Mouse (Mus musculus) cerebellum, adult 11 months (tissue): Measurements from ENCODE around the gene Zfp93.
"Not testable (repeated sequence)": the region's sequence is repeated elsewhere in the genome, so short reads cannot be mapped to it uniquely, and the experiment has no call there.

Source experiments
- DNase-seq: peaks from one replicate; pipeline ENCODE4 v3.0.0; 2022

Gene Zfp93

DNA sequence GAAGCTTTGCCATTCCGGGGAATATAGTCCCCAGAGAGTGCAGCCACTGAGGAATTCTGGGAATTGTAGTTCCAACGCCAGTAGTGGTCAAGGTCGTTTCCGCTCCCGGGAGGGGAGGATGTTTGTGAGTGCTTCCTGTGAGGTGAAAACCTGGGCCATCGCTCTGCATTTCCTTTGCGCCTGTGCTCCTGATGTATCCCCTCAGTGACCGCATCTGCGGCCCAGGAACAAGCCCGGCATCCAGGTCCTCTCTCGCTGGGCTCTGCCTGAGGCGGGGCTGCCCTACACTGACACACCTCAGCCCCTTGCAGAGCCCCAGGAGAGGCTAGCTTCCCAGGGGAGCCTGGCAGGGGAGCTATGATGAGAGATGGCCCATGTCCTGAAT is at the start of gene Zfp93:
Gene Zfp93, plus strand, starts transcription at position 133 of the 385 bp plus-strand sequence.
- peak; percentile 77 for DNase-seq

DNA sequence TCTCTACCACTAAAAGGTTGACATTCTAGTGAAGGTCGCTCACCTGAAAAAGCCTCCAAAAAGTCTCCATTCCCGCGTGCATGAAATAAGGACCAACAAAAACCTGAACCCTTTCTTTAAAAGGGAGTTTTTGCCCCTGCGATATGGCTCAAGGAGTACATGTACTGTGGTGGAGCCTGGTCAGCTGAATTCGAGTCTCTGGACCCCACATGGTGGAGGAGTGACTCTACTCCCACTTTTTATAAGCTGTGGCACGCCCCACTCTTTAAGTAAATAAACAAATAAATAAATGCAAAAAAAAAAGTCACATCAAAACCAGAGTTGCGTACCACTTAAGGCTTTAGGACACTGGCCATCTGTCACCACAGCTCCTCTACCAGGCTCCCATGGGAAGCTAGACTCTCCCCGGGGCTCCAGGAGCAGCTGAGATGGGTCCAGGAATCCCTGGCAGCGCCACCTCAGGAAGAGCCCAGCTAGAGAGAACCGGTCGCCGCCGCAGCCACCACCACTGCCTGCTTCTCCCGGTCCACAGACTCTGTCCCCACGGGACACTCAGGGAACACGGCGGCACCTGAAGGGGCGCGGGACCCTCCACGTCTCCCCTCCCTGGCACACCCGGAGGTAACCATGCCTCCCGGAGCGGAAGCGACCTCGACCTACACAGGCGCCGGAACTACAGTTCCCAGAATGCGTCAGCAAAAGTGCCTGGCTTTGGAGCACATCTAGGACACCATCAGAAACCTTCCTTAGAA is 33.0 kb upstream of the Zfp93 start, which contains the start of gene Zfp109:
Gene Zfp109, minus strand, starts transcription at position 521 of the 752 bp plus-strand sequence.
- peak; percentile 53 for DNase-seq

DNA sequence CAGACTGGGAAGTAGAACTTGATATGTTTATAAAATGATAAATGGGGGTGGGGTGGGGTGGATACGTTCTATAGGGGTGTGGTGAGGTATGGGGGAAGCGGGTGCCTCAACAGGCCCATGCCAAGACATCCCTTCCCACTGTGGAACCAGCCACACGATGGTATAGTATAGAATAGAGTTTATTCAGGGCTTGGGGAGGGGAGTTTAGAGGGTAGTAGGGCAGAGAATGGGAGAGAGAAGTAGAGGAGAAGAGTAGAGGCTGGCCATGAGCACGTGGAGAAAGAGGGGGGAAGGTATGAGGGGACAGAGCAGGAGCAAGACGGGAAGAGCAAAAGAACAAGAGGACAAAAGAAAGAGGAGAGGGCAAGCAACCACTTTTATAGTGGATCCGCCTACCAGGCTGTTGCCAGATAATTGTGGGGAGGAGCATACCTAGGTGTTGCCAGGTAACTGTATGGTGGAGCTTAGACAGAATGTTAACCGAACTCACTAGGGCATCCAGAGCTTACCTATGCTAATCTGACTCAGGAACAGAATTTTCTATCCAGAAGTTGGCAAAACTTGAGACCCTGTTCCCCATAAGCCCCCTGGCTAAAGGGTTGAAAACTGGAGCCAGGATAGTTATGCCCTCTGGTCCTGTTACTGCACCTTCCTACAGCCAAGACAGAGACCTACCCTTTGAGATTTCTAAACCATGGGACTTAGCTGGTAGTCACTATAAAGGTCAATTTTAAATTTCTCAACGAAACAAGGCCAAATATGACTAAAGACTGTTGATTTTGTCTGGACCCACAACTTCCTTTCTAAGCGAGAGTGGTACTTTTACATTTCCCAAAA is 16.2 kb upstream of the Zfp93 start:
- no peak for DNase-seq

DNA sequence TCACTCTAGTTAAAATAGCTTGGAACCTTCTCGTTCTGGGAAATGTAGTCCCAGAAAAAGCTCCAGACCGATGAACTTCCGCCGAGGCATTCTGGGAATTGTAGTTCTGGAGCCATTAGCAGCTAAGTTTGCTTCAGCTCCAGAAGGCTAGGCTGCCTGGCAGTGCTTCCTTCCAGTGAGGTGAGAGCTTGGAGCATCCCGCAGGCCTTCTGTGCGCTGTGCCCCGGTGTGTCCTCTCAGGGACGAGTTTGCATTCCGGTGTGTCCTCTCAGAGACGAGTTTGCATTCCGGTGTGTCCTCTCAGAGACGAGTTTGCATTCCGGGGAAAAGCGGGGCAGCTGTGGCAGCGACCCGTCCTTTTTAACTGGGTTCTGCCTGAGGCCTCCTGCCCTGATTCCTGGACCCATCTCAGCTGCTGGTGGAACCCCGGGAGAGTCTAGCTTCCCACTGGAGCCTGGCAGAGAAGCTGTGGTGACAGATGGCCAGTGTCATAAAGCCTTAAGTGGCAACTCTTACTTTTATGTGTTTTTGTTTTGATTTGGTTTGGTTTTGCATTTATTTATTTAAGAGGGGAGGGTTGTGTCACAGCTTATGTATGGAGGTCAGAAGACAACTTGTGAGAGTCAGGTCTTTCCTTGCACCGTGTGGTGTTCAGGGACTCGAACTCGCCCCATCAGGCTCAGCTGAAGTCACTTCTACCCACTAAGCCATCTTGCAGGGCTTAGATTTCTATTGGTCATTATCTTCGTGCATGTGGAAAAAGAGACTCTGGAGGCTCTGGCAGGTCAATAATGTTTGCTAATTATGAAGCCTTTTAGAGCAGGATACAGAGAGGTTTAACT is 15.4 kb upstream of the Zfp93 start, which contains the start of gene Zfp108:
Gene Zfp108, plus strand, starts transcription at position 162 of the 842 bp plus-strand sequence.
- peak; percentile 78 for DNase-seq

DNA sequence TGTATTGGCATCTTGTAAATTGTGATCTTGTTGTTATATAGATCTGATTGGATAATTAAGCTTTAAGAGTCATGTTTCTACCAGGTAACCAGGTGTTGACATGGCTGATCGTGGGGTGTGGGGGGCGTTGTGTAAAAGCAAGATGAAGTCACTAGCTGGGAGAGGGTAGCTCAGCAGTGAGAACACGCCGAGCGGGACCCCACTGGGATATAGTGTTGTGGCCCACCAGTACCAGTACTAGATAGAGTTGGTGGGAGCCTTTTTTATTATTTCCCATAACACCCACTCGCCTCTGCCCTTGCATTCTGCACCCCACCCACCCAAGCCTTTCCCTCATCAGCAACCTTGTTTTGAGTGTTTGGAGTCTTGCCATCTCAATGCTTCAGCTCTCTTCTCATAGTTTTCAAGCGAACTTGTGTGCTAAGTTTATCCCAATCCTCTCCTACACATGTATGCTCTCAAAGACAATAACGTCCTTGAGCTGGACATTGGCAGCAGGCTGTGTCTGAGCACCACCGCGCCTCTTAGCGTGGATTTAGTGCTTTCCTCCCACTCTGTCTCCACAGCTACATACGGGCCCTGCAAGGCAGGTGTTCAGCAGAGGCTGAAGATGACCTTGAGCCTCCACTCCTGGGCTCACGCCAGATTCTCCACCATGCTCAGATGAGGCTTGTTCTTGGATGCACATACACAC is 10.8 kb upstream of the Zfp93 start:
- no peak for DNase-seq

DNA sequence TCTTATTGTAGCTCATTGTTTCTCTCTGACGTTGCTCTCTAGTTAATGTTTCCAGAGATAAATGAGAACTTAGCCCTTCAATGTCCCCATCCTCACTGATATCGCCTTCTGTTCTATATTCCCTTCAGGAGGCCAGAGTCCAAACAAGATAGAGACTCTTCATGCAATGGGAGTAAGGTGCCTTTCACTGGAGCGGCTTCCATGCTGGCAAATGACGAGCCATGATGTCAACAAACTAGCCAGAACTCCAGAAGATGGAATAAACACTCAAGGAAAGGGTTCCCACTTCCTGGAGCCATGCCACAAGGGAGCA is 10.3 kb upstream of the Zfp93 start:
- no peak for DNase-seq

DNA sequence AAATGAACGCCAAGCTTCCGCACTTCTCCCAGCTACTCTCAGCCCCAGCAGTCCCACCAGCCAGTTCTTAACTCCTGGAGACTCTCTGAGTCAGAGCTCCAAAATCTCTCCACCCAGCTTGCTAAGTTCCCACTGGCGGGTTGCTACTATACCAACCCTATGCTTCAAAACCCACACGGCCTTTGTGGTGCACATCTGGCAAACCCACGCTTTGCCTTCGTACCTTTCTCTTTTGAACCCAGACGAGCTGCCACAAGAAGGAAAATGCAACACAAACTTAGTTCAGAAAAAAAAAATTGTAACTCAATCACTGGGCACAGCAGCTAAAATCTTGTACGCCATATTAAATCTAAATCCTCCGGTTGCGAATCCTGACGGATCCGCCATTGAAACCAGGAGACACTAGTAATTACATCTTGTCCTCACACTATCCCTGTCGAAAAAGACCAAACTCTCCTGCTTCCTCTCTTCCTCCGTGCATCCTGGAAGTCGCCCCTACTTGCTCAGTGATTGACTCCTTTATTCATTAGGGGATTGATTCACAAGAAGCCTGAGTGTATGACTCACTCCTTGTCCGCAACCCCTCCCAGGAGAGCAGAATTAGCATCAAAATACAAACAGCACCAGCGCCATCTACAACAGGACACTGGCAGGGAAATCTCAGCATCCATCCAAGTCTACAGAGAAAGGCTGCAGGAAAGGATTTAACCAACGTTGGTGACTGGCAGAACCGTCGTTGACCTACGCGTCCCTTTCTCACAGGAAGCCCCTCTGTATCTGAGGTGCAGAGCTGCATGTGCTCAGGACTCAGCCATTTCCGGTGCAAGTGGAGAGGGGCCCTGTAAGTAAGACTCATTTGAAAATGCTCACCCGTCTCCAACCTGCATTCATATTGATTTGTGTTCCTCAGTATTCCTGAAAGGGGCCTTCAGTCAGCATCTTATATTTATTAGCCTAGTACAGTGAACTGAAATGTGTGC is 1.8 kb upstream of the Zfp93 start:
- DNase-seq = no peak

DNA sequence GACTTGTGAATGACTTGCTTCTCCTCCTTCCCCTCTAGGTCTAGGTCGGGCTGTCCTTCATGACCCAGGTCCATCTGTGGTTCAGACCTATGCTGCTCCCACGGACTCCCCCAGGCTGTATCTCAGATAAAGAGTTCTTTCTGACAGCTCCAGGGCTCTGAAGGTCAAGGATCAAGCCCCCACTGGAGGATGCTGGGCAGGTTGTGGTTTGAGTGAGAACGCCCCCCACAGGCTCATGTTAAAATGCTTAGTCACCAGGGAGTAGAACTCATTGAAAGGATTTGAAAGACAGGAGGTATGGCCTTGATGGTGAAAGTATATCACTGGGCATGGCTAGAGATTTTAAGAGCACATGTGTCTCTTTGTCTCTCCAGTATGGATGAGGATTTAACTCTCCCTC is 964 bp upstream of the Zfp93 start:
- no peak for DNase-seq

DNA sequence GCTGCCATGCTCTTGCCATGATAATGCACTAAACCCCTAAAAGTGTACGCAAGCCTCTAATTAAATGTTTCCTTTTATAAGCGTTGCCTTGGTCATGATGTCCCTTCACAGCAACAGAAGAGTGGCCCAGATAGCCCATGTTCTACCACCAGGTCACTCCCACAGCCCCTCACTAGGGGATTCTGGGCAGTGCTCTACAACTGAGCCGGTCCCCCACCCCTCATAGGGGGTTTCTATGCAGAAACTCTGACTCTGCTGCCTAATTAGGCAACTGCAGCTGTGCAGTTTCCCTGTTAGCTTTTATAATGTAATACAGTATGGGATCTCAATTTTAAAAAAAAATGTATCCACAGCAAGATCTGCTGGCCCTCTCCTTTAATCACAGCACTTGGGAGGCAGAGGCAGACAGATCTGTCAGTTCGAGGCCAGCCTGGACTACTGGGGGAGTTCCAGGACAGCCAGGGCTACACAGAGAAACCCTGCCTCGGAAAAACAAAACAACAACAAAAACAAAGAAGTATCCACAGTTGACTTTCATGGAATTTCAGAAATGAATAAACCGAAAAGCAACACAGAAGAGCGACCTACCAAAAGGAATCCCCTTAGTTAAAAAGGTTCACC is 443 bp upstream of the Zfp93 start:
- DNase-seq = no peak

DNA sequence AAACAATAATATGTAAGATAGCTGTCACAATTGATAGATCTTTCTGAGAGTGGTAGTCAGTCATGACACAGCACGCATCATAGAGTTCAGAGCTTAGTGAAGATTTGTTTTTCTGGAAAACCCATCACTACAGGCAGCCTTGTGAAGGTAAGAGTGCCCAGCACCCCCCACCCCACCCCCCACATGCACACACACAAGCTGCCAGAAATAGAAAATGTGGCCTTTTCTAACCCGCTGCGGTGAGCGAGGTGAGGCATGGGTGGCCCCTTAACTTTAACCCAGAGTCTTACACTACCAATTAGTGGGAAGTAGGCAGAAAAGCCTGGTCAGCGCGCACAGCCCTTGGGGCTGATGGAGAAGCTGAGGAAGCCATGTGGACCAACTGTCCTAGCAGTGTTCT is 971 bp downstream of the Zfp93 start:
- DNase-seq = no peak

DNA sequence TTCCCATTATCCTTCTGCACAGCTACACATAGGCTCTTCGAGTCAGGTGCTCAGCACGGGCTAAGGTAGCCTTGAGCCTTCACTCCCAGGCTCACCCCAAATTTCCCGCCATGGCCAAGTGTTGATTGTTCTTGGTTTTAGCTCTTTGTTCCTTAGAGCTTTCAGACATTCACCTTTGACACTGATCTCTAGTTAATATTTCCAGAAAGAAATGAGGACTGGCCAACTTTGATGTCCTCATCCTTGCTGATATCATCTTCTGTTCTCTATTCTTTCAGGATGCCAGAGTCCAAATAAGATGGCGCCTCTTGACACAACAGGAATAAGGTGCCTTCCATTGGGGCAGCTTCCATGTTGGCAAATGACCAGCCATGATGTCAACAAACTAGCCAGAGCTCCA is 4.2 kb downstream of the Zfp93 start:
- no peak for DNase-seq

DNA sequence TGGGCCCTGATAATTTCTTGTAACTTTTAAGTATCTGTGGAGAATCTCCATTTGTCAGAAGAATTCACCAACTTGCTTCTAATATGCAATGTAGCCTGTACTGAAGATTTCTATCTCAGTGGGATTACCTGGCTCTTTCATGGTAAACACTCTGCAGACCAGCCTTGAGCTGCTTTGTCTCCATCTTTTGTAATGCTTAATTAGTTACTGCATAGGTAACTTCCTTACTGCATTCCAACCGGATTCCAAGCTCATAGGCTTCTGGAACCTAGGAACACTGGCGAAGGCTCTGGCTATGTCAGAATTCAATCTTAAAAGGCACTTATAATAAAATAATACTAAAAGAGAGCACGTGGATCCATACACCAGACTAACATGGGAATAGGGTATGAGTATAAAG is 8.6 kb downstream of the Zfp93 start:
- not testable (repeated sequence) for DNase-seq

DNA sequence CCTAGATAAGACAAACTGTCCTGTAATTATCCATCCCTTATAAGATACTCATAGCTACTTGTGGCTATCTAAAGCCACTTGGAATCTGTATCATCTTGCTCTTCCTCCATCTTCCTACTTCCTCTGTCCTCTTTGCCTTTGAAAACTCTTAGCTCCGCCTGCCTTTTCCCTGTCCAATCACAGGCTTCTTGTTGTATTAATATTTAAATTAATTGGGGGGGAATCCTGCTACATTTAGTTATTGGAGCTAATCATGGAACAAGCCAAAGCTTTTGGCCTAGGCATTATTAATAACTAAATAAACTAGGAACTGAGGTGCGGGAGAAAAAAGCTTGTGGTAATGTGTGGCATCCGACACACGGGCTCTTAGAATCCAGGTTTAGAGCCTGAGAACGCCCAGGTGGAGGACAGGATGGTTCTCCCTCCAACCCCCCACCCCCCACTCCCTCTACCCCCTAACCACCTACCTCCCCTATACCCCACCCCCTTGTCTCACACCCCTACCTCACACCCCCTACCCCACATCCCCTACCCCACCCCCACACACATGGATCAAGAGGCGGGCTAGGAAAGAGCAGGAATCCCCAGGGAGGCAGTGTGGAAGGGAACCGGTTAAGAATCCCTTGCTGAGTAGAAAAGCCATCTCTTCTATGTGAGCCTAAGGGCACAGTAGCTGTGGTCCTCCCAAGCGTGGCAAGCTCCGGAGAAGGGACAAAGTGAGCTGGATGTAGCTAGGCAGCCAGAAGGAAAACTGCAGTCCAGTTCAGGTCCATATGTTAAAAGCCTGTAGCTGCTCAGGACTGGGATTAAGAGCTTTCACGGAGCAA is 10.0 kb downstream of the Zfp93 start:
- DNase-seq = no peak

DNA sequence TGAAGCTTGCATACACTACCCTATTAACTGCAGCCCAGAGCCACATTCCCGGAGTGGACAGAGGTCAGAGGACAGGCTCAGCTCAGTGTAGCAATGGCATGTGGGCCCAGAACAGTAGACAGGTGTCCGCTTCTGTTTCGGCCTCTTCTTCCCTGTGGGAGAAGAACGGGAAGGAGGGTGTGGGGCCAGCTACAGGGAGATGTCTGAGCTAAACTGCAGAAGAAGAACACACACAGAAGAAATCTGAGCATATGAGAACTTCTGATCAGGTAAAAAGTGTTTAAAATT is 10.6 kb downstream of the Zfp93 start:
- DNase-seq = no peak

DNA sequence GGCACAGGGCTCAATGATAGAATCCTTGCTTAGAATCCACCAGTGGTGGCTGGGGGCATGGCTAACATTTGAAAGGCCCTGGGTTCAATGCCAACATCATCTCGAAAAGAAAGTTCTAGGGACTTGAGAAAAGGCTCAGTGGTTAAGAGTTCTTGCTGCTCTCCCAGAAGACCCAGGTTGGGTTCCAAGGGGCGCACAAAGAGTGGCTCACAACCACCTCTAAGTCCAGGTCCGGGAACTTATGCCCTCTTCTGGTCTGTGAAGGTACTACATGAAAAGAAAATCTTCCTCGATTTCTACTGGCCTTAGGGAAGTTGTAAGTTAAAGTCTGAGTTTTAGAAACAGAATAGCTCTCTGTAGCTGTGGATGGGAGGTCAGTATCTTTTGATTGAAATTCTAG is 15.9 kb downstream of the Zfp93 start:
- no peak for DNase-seq

DNA sequence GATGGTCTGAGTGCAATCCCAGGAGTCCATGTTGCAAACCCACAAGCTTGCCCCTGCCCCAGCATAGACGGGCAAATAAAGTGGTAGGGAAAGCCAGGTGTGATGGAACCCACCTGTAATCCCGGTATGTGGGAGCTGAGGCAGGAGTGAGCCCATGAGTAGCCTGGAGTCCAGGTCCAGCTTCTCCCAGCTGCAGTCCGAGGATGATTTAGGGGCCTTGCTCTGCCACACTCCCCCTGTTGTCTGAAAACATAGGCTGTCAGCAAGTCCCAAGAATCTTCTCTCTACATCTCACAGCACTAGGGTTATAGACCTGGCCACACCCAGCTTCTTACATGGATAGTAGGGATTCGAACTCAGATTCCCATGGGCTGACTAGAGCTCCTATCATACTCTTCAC is 16.7 kb downstream of the Zfp93 start:
- no peak for DNase-seq

DNA sequence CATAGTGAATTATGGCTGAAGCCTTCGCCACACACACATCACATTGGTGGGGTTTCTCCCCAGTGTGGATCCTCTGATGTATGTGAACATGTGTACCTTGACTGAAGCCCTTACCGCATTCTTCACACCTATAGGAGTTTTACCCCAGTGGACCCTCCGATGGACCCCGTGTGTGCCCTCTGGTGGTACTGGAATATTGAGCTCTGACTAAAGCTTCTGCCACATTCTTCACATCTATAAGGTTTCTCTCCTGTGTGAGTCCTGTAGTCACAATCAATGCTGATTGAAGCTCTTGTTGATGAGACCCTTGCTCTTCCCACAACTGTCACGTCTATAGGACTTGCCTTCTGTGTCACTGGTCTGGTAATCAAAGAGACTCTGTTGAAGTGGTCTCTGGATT is 17.4 kb downstream of the Zfp93 start:
- no peak for DNase-seq

DNA sequence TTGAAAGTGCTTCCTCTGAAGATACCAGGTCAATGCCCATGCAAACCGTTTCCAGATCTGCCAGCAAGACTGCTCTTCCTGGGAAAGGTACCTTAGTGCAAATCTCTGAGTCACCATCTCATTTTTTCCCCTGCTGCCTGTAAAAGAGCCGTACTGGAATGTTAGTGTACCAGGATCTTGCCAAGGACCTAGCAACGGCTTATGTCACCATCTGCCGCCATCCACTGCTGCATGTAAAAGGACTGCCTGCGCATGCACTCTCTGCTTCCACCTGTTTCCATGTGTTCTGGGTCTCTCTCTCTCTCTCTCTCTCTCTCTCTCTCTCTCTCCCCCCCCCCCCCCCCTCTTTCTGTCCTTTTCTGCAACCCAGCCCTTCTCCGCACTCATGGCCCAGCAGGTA is 18.3 kb downstream of the Zfp93 start:
- DNase-seq = no peak

DNA sequence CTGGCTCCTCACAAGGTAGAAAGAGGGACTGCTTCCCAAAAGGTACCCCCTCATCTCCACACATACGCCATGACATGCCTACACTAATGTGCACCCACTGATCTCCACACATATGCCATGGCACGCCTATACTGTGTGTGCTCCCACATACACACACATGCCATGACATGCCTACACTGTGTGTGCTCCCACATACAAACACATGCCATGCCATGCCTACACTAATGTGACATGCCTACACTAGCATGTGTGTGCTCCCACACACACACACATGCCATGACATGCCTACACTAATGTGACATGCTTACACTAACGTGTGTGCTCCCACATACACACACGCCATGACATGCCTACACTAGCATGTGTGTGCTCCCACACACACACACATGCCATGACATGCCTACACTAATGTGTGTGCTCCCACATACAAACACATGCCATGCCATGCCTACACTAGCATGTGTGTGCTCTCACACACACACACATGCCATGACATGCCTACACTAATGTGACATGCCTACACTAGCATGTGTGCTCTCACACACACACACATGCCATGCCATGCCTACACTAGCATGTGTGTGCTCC is 20.0 kb downstream of the Zfp93 start:
- no peak for DNase-seq
